Mouse (Mus musculus) 416B (cell line): ENCODE data around the gene Pgbd5.

Experiments used
- DNase-seq: peaks from one replicate; pipeline ENCODE4 v3.0.0; 2011; ENCODE audit warnings: low read depth

Gene Pgbd5

DNA sequence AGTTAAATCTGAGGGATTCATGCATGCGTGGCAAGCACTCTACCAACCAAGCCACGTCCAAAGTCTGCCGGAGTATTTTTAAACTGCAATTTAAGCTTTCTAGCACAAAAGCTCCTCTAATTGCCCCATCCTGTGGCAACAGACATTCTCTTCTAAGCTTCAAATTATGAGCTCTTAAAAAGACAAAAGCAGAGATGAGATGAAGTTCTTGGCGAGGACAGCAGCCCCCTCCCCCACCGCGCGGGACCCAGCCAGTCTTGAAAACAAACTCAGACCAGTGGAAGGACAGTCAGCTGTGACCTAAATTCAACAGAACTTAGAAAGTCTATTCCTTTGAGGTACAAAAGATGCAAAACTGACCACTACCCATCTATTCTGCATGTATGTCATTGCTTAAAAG, 48.3 kb downstream of the Pgbd5 start:
- no peak for DNase-seq

DNA sequence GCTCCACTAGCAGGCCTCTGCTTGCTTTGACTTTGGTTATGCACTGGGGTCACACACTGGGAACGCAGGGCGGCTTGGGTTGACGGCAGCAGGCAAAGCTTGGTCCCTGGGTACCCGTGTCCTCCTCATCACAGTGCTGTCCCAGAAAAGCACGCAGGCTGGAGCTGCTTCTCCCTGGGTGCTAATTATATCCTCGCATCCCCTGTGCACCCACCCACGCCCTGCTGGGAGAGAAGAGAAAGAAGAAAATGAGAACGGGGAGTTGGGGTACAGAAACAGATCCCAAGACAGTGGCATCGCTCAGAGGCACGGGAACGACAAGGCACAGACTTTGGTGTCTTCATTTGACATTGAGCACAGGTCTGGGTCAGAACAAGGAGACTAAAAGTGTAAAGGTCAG, 50.0 kb downstream of the Pgbd5 start:
- no peak for DNase-seq

DNA sequence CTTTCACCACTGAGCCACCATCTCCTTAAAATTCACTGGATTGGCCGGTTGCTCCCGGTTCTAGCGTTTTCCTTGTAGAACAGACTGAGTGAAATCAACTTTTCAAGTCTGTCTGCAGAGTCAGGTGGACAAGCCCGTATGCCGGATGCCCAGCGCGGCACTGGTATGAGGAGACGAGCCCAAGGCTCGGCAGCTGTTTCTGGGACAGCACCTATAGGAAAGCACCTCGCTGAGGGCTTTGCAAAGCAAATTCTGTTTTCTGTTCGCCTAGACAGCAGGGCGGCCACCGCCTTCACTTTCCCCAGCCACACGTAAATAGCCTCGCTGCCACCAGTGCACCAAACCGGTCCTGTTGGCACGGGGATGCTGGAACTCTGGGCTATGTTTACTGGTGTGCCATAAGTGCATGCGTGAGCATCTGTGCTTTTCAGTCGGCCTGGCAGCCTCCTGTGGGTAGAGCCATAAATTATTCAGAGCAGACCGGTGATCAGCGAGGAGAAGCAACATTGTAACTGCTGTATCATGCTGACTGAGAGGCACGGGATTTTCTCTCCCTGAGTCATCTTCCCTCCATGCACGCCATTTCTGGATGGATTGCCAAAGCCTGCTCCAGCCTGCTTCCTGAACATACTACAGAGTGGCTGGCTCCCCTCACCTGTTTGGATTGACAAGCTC, 53.1 kb downstream of the Pgbd5 start:
- DNase-seq = no peak

DNA sequence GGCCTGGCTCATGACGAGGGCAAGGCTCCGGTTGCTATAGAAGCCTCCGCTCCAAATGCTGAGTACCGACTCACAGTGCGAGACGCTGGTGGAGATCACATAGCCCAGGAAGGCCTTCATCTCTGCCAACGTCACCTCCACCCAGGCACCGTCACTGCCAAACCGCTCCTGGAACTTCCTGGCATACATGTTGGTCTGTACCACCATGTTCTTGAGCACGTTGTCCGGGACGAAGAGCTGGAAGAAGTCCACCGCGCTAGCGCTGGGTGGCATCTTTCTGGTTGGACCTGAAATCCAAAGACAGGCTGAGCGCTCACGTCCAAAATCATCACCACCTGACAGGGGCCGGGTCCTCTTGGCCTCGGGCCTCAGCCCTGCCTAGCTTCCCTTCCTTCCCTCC, 55.1 kb downstream of the Pgbd5 start:
- no peak for DNase-seq

DNA sequence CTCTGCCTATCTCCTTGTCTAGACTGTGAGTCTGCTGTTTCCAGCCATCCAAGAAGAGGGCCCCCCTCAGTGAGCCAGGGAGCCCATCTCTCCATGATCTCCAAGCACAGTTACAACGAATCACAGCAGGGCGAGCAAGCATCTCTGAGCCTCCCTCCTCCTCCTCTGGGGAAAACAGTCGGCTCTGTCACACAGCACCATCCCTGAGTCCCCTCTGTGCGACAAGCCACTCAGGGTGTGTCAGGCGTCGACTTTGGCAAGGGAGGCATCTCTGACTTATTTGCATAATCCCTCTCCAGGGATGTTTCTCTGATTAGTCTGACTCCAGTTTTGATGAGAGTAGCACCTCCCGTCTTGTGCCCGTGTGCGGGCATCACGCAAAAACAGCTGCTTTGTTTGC, 57.2 kb downstream of the Pgbd5 start:
- DNase-seq = no peak

DNA sequence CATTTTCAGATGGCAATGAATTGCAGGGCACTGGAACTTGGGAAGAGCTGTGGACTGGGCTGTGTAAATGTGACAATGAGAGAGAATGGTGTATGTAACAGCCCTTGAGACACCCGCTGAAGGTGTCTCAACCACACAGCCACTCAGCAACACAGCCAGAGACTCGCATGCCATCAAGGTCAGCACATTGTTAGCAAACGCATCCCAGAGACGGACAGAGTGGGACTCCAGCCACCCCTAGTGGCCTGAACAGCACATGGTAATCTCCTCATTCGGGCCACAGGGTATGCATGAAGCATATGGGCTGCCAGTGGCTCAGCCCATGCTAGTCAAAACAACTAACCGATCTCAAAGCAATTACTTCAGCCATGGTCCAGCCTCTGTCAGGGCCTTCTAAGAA, 60.2 kb downstream of the Pgbd5 start:
- no peak for DNase-seq

DNA sequence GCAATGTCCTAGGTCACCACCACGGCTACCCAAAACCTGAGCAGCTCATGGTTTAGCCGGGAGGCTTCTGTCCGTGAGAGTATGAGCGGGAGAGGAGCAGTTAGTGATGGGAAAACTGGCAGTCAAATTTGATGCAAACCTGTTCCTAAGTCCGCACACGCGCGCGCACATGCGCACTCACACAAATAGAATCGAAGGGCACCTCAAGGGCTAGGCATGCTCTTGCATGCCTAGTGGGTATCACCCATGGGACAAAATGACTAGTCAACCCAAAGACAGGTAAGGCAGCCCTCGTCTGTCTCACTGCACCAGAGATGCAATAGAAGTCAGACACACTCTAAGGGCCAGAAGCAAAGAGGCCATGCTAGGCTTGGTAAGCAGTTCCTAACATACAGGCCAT, 63.1 kb downstream of the Pgbd5 start:
- DNase-seq = no peak

DNA sequence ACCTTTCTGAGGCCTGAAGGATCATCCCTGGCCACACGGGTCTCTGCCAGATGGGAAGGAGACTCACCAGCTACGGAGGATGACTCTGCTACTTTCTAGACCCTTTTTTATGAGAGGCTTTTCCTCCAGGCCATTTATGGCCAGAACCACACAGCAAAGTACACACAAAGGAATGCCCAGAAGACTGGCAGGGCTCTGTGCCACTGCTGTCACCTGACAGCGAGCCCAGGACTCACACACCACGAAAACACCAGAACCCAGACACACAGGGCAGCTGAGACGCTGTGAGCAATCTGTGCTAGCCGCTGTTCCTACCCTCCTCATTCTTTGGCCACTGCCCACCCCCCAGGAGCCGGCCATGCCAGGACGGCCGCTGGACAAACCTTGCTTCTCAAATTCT, 63.7 kb downstream of the Pgbd5 start:
- peak; percentile 47 for DNase-seq

DNA sequence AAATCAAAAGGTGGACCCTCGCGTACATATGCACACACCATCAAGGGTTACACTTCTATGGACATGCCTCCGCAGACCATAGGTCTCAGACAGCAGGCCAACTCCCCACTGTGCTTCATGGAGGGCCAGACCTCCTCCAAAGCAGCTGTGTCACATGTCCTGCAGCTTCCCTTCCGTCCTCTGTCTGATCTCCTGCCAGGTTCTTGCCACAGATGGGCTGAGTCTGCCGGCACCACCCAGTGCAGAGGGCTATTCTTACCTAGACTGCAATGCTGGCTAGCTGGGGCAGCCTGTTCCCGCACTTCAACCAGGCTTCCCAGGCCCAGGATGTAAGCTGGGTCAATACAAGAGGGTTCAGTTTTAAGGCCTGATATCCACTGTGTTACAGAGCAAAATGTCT, 64.3 kb downstream of the Pgbd5 start:
- DNase-seq = peak; percentile 39

DNA sequence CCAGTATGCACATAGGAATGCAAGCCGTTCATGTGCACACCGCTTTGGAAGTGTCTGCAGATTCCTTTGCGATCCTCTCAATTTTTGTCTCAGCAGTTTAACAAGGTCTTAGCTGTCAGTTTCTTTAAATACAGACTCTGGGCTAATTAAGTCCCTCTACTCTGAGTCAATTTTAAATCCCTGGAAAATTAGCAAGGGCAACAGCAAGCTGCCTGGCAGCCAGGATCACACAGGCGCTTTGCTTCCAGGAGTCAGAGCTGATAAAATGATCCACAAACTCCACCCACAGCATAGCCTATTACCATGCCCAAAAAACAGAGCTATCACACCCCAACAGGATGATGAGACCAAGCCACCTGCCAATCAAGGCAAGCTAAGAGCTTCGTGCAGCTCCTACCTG, 65.7 kb downstream of the Pgbd5 start:
- DNase-seq = no peak

DNA sequence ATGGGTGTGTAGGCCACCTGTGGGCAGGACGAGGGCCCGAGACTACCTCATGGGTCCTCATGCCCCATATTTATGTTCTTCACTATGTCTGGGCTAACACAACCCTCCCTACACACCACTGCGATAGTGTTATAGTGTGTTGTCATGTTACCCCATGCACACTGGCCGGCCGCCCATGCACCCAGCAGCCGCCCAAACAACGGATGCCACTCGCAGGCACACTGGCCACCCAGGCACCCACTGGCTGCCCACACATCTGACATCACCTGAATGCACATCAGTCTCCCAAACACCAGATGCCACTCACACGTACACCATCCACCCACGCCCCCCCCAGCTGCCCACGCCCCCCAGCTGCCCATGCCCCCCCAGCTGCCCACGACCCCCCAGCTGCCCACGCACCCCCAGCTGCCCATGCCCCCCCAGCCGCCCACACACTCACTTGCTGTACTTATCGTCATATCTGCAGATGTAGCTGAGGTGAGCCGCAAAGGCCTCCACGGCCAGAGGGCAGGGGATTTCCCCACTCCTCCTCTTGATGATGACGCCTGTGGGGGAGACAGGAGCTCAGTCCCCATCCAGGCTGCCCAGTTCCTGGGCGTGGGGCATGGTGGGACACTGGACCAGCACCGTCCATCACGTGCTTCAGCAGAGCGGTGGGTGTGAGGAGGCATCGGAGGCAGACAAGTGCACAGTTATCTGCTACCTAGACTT, 67.9 kb downstream of the Pgbd5 start:
- DNase-seq = no peak

DNA sequence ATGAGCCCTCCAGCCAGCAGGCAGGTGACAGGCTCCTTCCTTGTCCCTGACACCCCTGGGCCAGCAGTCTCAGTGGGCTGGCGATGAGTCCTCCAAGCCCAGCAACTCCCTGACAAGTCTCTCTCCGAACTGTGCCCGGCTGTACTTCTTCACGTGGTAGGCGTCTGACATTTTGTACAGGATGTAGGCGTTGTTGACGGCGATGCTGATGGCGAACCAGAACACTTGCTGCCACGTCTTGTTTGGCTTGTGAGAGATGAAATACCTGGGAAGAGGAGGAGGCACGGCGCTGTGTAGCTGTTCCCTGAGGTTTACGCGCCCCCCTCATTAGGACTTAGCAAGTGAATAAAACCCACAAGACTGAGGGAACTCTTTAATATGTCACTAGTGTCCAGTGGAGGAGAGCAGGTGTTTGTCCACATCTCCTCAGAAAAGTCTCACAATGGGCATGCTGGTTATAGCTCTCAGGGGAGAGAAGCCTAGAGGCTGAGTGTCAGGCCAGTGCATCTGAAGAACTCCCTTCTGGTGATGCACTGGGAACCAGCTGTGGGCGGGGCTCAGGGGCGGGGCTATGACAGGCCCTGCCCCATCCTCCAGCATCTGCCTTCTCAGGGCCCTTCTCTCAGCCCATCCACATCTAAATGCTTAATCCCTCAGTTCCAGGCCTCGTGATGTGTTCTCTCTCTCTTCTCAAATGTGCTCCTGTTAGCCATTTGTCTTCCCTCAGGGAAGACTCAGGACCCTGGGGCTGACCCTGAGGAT, 68.9 kb downstream of the Pgbd5 start:
- no peak for DNase-seq

DNA sequence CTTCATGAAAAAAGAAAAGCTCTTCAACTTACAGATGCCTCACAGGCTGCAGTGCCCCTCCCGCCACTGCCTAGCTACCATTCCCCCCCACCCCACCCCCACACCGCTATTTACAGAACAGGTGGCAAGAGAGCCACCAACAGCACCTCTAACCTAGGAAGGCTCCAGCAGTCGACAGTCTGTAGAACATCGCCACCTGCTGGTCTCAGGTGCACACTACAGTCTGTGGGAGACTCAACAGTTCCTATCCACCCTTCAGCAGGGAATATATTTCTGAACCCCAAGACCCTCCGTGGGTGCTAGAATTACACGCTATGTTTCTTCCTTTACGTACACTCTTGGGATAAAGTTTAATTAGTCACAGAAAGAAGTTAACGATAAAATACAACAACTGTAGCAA, 71.2 kb downstream of the Pgbd5 start:
- peak; percentile 72 for DNase-seq

DNA sequence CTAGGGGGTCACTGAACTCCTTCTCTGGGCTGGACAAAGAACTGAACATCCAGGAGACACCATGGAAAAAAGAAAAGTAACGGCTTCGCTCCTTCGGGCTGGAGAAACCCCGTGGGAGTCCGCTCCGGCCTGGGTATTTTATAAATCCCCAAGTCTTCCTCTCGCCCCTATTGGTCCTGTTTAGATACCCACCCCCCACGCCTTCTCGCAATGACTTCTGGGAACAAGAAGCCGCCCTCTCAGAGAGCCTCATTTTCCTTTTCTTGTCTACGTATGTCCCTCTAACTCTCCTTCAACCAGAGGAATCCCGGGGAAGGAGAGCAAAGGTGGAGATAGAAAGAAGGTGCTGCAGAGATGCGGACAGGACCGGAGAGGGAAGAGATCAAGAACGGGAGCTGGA, 76.1 kb downstream of the Pgbd5 start:
- DNase-seq = no peak

DNA sequence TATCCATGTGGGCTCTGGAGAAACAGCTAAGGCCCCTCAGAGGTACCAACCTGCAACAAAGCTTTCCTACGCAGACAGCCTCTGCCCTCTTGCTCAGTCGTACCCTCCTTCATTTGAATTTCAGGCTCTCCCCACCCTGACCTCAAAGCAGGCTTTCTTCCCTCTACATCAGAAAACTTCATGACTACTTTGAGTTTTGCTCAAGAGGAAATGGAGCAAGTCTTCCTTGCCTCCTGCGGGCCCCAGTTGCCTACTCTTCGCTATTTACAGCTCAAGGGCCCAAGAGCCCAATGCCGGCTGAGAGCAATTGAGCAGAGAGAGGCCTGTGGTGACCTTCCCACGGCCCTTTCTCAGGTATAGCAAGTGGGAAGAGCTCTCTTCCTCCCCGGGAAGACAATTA, 76.9 kb downstream of the Pgbd5 start:
- no peak for DNase-seq

DNA sequence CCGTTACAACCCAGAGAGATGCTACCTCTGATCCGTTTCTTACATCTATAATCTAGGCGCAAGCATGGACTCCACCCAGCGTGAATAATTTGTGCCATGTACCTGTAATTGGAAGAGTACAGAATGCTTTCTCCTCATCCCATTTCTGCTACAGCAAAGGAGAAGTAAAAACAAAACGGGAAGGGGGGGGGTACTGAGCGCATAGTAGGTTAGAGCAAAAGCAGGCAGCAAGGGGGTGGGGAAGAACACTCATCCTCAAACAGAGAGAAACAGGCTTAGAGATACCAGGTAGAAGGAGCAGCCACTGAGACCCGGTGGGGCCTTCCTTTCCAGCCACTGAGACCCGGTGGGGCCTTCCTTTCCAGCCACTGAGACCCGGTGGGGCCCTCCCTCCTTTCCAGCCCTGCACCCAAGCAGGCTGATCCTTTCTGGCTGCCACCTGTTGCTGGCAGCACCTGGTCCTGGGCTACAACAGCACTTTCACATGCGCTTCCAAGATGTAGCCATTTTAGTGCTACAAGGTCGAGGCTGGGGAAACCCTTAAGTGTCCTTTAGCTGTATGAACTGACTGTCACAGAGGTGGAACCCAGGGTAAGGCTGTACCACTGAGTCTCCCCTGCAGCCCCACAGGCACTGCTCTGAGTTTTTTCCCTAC, 77.6 kb downstream of the Pgbd5 start:
- no peak for DNase-seq

DNA sequence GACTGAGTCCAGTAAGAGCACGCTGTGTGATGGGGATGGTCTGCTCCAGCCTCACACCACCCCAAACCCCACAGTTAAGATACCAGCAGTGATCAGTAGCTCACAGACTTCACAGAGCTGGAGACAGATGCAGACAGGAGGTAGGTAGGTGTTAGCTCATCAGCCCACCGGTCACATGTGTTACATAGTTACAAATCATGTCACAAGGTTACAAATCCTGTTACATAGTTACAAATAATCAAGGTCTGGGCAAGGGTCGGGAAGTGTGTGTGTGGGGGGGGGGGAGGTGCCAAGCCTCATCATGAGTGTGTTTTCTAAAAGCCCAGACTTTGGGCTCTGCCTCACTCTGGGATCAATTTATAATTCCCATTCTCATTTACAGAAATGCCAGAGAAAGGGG, 78.5 kb downstream of the Pgbd5 start:
- no peak for DNase-seq

DNA sequence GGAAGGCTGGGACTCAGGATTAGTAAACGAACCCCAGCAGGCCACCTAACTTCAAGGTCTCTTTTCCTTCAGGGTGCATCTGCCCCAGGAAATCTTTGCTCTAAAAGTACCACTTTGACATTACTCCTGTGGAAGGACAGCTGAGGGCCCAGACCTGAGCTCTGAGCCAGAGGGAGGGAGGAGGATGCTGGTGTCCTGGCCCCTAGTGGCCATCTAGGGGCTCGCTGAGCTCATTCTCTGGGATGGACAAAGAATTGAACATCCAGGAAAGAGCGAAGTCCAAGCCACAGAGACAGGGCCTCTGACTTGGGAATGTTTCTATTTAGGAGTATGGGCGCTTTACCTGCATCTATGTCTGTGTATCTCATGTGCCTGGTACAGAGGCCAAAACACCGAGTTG, 87.8 kb downstream of the Pgbd5 start:
- DNase-seq = no peak

DNA sequence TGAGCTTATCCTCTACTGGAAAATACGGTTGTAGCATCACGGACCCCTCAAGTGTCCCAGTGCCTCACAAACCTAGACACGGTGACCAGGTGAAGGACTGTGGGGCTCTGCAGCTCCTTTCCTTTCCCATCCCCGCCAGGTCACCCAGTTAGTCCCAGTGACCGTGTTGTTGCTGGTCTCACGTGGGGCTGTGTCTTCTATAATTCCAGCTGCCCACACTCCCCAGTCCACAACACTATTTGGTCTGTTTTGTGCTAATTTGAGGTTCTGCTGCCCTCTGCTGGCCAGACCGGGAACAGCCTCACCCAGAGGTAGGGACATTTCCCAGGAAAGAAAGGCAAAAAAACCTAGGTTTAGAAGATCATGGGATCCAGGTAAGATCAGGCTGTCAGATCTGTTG, 89.8 kb downstream of the Pgbd5 start:
- DNase-seq = peak; percentile 66

DNA sequence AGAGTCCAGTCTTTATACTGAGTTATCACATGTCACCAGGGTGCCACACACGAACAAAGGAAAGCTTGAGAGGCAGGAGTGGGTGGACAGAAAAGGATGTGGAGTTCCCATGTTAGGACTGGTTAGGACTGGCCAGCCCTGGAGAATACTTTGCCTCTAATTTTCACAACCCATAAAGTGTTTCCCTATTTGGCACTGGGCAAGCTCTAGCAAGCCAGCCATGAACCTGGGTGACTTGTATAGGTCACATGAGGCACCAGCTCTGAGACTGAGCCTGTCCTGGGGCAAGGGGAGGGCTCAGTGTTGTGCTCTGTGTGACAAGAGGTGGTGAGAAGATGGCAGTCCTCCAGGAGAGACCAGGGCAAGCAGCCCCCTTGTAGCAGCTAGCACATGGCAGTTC, 91.4 kb downstream of the Pgbd5 start:
- no peak for DNase-seq

DNA sequence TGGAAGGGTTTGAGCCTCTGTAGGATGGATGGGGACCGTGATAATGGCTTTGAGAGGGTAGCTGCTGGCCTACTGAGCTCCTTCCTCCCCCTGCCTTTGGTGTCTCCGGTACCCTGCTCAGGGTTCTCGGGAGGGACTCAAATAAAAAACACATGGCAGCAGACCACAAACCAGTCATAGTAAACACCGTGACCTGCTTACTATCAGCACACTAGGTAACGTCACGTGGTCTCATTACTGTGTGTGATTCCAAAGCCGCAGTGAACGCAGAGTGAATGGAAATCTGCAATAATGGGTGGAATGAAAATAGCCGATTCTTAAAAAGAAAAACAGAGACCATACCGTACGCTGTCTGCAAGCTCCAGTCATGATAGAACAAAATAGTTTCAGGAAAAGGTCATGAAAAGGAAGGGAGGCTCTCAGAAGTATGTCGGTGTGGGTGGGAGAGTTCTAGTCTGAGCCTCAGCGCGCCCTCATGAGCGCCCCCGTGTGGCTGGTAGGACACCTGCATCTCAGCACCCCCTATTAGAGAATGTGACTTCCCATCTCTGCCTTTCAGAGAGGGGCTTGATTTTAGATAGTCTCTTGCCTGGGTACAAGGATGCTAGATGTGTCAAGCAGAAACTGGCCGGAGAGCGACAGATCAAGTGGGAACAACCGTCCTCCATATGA, 92.5 kb downstream of the Pgbd5 start:
- peak; percentile 61 for DNase-seq

DNA sequence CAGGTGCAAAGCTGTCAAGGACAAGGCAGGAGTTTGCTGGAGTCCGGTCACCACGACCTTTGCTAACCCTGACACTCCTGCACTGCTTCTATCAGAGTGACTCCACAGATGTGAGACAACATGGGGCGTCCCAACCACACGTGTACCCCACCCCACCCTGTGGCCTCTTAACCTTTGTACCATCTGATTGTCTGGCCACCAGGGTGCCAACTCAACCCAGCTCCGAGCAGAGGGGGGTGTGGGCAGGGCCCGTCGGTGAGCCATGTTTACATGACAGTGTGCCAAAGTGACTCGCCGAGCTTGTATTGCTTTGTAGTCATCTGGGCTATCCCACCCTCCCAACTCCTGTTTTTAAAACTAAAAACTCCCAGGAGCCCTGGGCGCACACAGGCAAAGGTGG, 94.4 kb downstream of the Pgbd5 start:
- DNase-seq = no peak
